Comparison of ENCODE assay signal across 9 mouse cellular contexts in the genomic region with DNA sequence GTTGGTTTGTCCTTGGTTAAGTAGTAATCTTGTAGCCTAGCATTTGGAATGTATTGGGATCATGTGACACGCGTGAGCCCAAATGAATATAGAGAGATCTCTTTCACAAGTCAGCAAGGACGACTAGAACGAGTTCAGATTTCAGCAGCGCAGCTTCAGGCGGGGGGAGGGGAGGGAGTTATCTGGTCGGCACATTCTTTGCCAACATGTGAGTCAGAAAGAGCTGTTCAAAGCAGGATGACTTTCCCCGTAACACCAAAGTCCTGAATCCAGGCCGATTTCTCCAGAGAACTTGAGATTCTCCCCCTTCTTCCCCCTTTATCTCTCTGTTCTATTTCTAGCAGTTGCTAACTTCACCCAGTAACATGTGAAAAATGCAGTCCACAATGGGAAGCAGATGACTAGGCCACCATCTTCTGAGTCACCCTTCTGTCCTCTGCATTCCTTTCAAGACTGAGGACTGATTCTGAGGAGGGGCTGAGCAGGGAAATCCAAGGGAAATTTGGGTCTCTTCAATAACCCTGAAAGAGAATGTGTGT.
DNase-seq lines count a peak whose midpoint lies in the region; ATAC-seq and TF ChIP-seq lines count a peak whose summit lies in the region.
"Had no signal": no experiment of that assay in that cellular context is flagged by ENCODE, and none has a peak within 500 bp of the region (broad histone marks: within the 10 kb centered on the region; RNA-seq: fewer than 3 reads in every experiment).

No protein-coding gene starts in this region.

- H3K9ac ChIP-seq in limb, embryonic 15.5 days, result no peak overlapping the region
- no peak overlapping the region for H3K9ac ChIP-seq in intestine, embryonic 16.5 days (ENCODE audit: low read depth, low read length)

- WGBS in limb, embryonic 15.5 days, result 26% methylated on average over 9 of the region's 9 CpGs
- WGBS in intestine, embryonic 16.5 days, result 49% methylated on average over 9 of the region's 9 CpGs

- no peaks in the 10 kb centered on the region for H3K9me3 ChIP-seq in limb, embryonic 15.5 days
- H3K9me3 ChIP-seq in intestine, embryonic 16.5 days (ENCODE audit: control insufficient read depth, low read length), result no peaks in the 10 kb centered on the region

- CTCF ChIA-PET in Patski (lab: Charles Lee), result no interaction called here

- no peaks in the 10 kb centered on the region for H3K36me3 ChIP-seq in limb, embryonic 15.5 days
- no peaks in the 10 kb centered on the region for H3K36me3 ChIP-seq in intestine, embryonic 16.5 days (ENCODE audit: control insufficient read depth, insufficient read depth, low read length)

- DNase-seq in cerebellum, postnatal 10 days, result peak; percentile 60 to 62
- no peak for DNase-seq in cerebellum, adult 9-10 months
- peak; percentile 41 for DNase-seq in Patski (ENCODE audit: low read depth, low spot score)
- peak; percentile 48 to 50 for DNase-seq in gastrocnemius, adult 8-10 months (ENCODE audit: low spot score in 2 of 2)
- DNase-seq in thymus, adult 18-20 months, result no peak
- DNase-seq in spleen, postnatal 36 days (ENCODE audit: low spot score in 2 of 2), result no peak

- no peak overlapping the region for H3K4me3 ChIP-seq in limb, embryonic 15.5 days
- no peak overlapping the region for H3K4me3 ChIP-seq in intestine, embryonic 16.5 days (ENCODE audit: low read length)
- H3K4me3 ChIP-seq: left cerebral cortex, adult 2 months had no signal

- in situ Hi-C loops in Patski (cut with MboI; ENCODE audit: low pct_unique_long_range_greater_than_20kb), result no loop called here

- ATAC-seq in Patski, result peak; percentile 61
- no peak; the same call in 1 of the 2 replicates for ATAC-seq in limb, embryonic 15.5 days (ENCODE audit: insufficient number of reproducible peaks, low FRiP score, low TSS enrichment, low read depth)
- ATAC-seq in intestine, embryonic 16.5 days, result no peak

- no peaks in the 10 kb centered on the region for H3K27me3 ChIP-seq in Patski
- H3K27me3 ChIP-seq in limb, embryonic 15.5 days, result no peaks in the 10 kb centered on the region
- H3K27me3 ChIP-seq in intestine, embryonic 16.5 days (replicated peaks; ENCODE audit: control insufficient read depth, insufficient read depth, low read length), result no peaks in the 10 kb centered on the region

- TF ChIP-seq CTCF in Patski (IDR thresholded peaks at IDR 0.05), result no peak

- no peak overlapping the region; the same call in 1 of the 2 replicates for H3K4me2 ChIP-seq in limb, embryonic 15.5 days
- H3K4me2 ChIP-seq in intestine, embryonic 16.5 days (ENCODE audit: low read depth, low read length), result no peak overlapping the region

- POLR2A ChIA-PET in Patski (lab: Charles Lee), result no interaction called here

- H3K27ac ChIP-seq in limb, embryonic 15.5 days, result peak overlapping the region; percentile 63
- no peak overlapping the region for H3K27ac ChIP-seq in intestine, embryonic 16.5 days (ENCODE audit: low read length)
- H3K27ac ChIP-seq: left cerebral cortex, adult 2 months had no signal

- peaks cover 50% of the 10 kb centered on the region for H3K4me1 ChIP-seq in limb, embryonic 15.5 days
- H3K4me1 ChIP-seq in intestine, embryonic 16.5 days (ENCODE audit: control insufficient read depth, insufficient read depth, low read length), result no peaks in the 10 kb centered on the region

Comparison
In these comparisons a context has a peak if more than half of its experiments do, and no peak if none do; other contexts are left out.
1. DNase-seq: peak in cerebellum, postnatal 10 days (2 of 2), Patski (single experiment) and gastrocnemius, adult 8-10 months (2 of 2); none in cerebellum, adult 9-10 months (single experiment), thymus, adult 18-20 months (0 of 2) and spleen, postnatal 36 days (0 of 2).